Mouse (Mus musculus): ENCODE data around the gene Rpl3.

Rpl3 gene

GRCm38 (mm10) chr15:80035341-80035885 is 56.3 kb downstream of the Rpl3 start:
- no peak for DNase-seq (ENCODE audit: low spot score in 2 of 2)

- DNase-seq (ENCODE audit: low spot score in 2 of 2), result no peak
Measured at GRCm38 (mm10) chr15:80034913-80035312, 56.8 kb downstream of the Rpl3 start.

- no peak for DNase-seq (ENCODE audit: low spot score in 2 of 2)
Measured at GRCm38 (mm10) chr15:80034366-80034765, 57.3 kb downstream of the Rpl3 start.

- no peak for DNase-seq (ENCODE audit: low spot score in 2 of 2)
Measured at GRCm38 (mm10) chr15:80031133-80031532, 60.5 kb downstream of the Rpl3 start.

DNA sequence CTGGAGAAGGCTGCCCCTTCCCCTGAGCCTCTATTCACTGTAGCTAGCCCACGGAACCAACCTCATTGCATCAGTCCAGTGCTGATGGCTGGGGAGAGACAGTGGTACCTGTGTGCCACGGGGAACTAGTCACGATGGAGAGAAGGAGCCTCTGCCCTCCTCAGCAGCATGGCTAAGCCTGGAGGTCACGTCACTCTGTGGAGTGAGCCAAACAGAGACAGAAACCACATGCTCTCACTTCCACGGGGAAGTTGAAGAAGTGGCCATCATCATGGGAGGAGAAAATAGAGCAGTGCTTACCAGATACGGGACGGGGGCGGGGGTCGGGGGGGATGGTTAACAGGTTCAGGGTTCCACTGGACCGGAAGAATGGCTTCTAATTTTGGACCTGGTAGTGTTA is 61.3 kb downstream of the Rpl3 start:
- DNase-seq (ENCODE audit: low spot score in 2 of 2), result no peak

GRCm38 (mm10) chr15:80028862-80029261 is 62.8 kb downstream of the Rpl3 start:
- no peak for DNase-seq (ENCODE audit: low spot score in 2 of 2)
